Mouse (Mus musculus) heart, adult 8-10 months (tissue): ENCODE results near the gene Tceal5. TPM values are rescaled to one million over a fixed set of nuclear protein-coding genes. Genes with fewer than 3 reads are reported as not detected.
"Not testable (repeated sequence)": the region's sequence is repeated elsewhere in the genome, so short reads cannot be mapped to it uniquely, and the experiment has no call there.

ENCODE experiments used
- DNase-seq: peaks from one replicate; pipeline ENCODE4 v3.0.0; 2022; ENCODE audit warnings: low spot score
- total RNA-seq, 4 experiments: library from RNA; stranded (reverse); gene quantifications; 2 replicates each; pipeline ENCODE4 v1.2.4; 2022

Gene Tceal5
- total RNA-seq = not detected

- DNase-seq = no peak
Measured at GRCm38 (mm10) chrX:136203664-136204066, at the start of gene Tceal5. Gene Tceal5, minus strand, starts transcription at chrX:136203876.

GRCm38 (mm10) chrX:136252023-136252729 is 48.5 kb upstream of the Tceal5 start:
- no peak for DNase-seq

GRCm38 (mm10) chrX:136249671-136250070 is 46.0 kb upstream of the Tceal5 start:
- no peak for DNase-seq

GRCm38 (mm10) chrX:136248811-136249210 is 45.1 kb upstream of the Tceal5 start:
- DNase-seq = no peak

- DNase-seq = peak; percentile 4
Measured at GRCm38 (mm10) chrX:136245521-136246071, 41.9 kb upstream of the Tceal5 start.

- peak; percentile 70 for DNase-seq
Measured at GRCm38 (mm10) chrX:136244574-136245229, 41.0 kb upstream of the Tceal5 start, which contains the start of gene Tceal9. Gene Tceal9, plus strand, starts transcription at chrX:136245079.

- DNase-seq = no peak
Measured at GRCm38 (mm10) chrX:136243181-136243580, 39.5 kb upstream of the Tceal5 start.

- peak; percentile 11 for DNase-seq
Measured at GRCm38 (mm10) chrX:136238118-136238517, 34.4 kb upstream of the Tceal5 start.

- no peak for DNase-seq
Measured at GRCm38 (mm10) chrX:136227768-136228167, 24.1 kb upstream of the Tceal5 start.

- no peak for DNase-seq
Measured at GRCm38 (mm10) chrX:136223714-136224113, 20.0 kb upstream of the Tceal5 start.

GRCm38 (mm10) chrX:136216303-136216702 is 12.6 kb upstream of the Tceal5 start:
- DNase-seq = no peak

GRCm38 (mm10) chrX:136214729-136215677 is 11.3 kb upstream of the Tceal5 start, which contains the start of the genes Tceal7 and Bex1:
Gene Tceal7, plus strand, starts transcription at chrX:136214779.
Gene Bex1, minus strand, starts transcription at chrX:136215513.
- not testable (repeated sequence) for DNase-seq

GRCm38 (mm10) chrX:136213396-136213795 is 9.7 kb upstream of the Tceal5 start:
- DNase-seq = no peak

- DNase-seq = no peak
Measured at GRCm38 (mm10) chrX:136204406-136204805, 730 bp upstream of the Tceal5 start.

GRCm38 (mm10) chrX:136203257-136203656 is 419 bp downstream of the Tceal5 start:
- DNase-seq = no peak

- no peak for DNase-seq
Measured at GRCm38 (mm10) chrX:136196873-136197272, 6.8 kb downstream of the Tceal5 start.

- no peak for DNase-seq
Measured at GRCm38 (mm10) chrX:136195193-136195944, 8.3 kb downstream of the Tceal5 start.

- DNase-seq = no peak
Measured at GRCm38 (mm10) chrX:136183107-136183506, 20.6 kb downstream of the Tceal5 start.

- no peak for DNase-seq
Measured at GRCm38 (mm10) chrX:136180897-136181553, 22.7 kb downstream of the Tceal5 start.

GRCm38 (mm10) chrX:136172786-136173185 is 30.9 kb downstream of the Tceal5 start:
- DNase-seq = no peak
